Mouse (Mus musculus) megakaryocyte, embryonic 14.5 days (primary cell): ENCODE results near the gene Sspo.

Experiments
- FLI1 ChIP-seq: IDR thresholded peaks from 2 replicates; pipeline ENCODE4 v1.6.1; 2012; ENCODE audit warnings: low read length, inconsistent platforms, mixed read lengths
- GATA1 ChIP-seq: IDR thresholded peaks from 3 replicates; pipeline ENCODE4 v1.6.1; 2012; ENCODE audit warnings: mixed read lengths, low read length, inconsistent platforms, borderline replicate concordance

- TF ChIP-seq GATA1 (no peak), FLI1 (no peak)
Observed at GRCm38 (mm10) chr6:48423336-48423735, 24.7 kb upstream of the Sspo start.
